Mouse (Mus musculus): ENCODE data around the gene 1500009L16Rik. TPM values are rescaled to one million over a fixed set of nuclear protein-coding genes. Genes with fewer than 3 reads are reported as not detected.
A peak's percentile ranks its signal among the peaks of the same experiment; 100 is the strongest.

Gene 1500009L16Rik
- polyA plus RNA-seq (2014; fragmentation: Nextera tagmentation; extraction: Ambion mirVana) = 32.1 and 35.3 TPM in 2 replicates

- peak; percentile 90 for DNase-seq
- peaks cover 4% of the 10 kb centered on the region; the same call in 1 of the 2 replicates for H3K4me1 ChIP-seq (ENCODE audit: insufficient read depth)
Measured at GRCm38 (mm10) chr10:83722579-83723031, at the start of gene 1500009L16Rik. Gene 1500009L16Rik, plus strand, starts transcription at chr10:83722865.

GRCm38 (mm10) chr10:83681334-83681733, 41.3 kb upstream of the 1500009L16Rik start:
- TF ChIP-seq CTCF (IDR thresholded peaks at IDR 0.05; ENCODE audit: low read depth) = no peak
- Histone ChIP-seq H3K4me1 (ENCODE audit: insufficient read depth) (no peaks in the 10 kb centered on the region), H3K4me2 (no peak overlapping the region), H3K9me3 (ENCODE audit: low read depth, low read length) (no peaks in the 10 kb centered on the region), H3K27ac (ENCODE audit: low read depth) (no peak overlapping the region), H3K27me3 (ENCODE audit: insufficient read depth, low read length) (no peaks in the 10 kb centered on the region), H3K4me3 (ENCODE audit: low read depth, low read length) (no peak overlapping the region), H3K36me3 (ENCODE audit: insufficient read depth) (no peaks in the 10 kb centered on the region), H3K9ac (no peak overlapping the region)
- ATAC-seq (ENCODE audit: insufficient read depth) (no peak), DNase-seq (no peak)
- WGBS = 77% methylated on average over 12 of the region's 12 CpGs

More at GRCm38 (mm10) chr10:83722579-83723031, at the start of gene 1500009L16Rik:
- TF ChIP-seq CTCF (IDR thresholded peaks at IDR 0.05; ENCODE audit: low read depth) = no peak
- ATAC-seq (ENCODE audit: insufficient read depth) = peak; percentile 98
- Histone ChIP-seq H3K9me3 (ENCODE audit: low read depth, low read length) (peaks cover 3% of the 10 kb centered on the region; the same call in 1 of the 2 replicates), H3K4me3 (ENCODE audit: low read depth, low read length) (peak within 1 kb of the TSS; percentile 64), H3K27me3 (ENCODE audit: insufficient read depth, low read length) (no peaks in the 10 kb centered on the region), H3K36me3 (ENCODE audit: insufficient read depth) (no peaks in the 10 kb centered on the region), H3K9ac (peak within 1 kb of the TSS; percentile 57), H3K4me2 (peak within 1 kb of the TSS; percentile 88), H3K27ac (ENCODE audit: low read depth) (peak within 1 kb of the TSS; percentile 24; the same call in 1 of the 2 replicates)
- 0% methylated on average over 36 of the region's 37 CpGs for WGBS

- Histone ChIP-seq H3K9me3 (ENCODE audit: low read depth, low read length) (no peaks in the 10 kb centered on the region), H3K4me3 (ENCODE audit: low read depth, low read length) (no peak overlapping the region), H3K27me3 (ENCODE audit: insufficient read depth, low read length) (no peaks in the 10 kb centered on the region), H3K4me1 (ENCODE audit: insufficient read depth) (no peaks in the 10 kb centered on the region), H3K36me3 (ENCODE audit: insufficient read depth) (no peaks in the 10 kb centered on the region), H3K4me2 (no peak overlapping the region), H3K27ac (ENCODE audit: low read depth) (no peak overlapping the region), H3K9ac (no peak overlapping the region)
- TF ChIP-seq CTCF (IDR thresholded peaks at IDR 0.05; ENCODE audit: low read depth) = peak; percentile 35; the same call in 1 of the 2 replicates
- DNase-seq = no peak
- no peak for ATAC-seq (ENCODE audit: insufficient read depth)
- WGBS = 95% methylated on average over 2 of the region's 2 CpGs
Measured at GRCm38 (mm10) chr10:83688215-83688614, 34.5 kb upstream of the 1500009L16Rik start.

GRCm38 (mm10) chr10:83692175-83692895, 30.3 kb upstream of the 1500009L16Rik start:
- WGBS = 66% methylated on average over 11 of the region's 11 CpGs
- Histone ChIP-seq H3K4me3 (ENCODE audit: low read depth, low read length) (no peak overlapping the region), H3K27me3 (ENCODE audit: insufficient read depth, low read length) (no peaks in the 10 kb centered on the region), H3K36me3 (ENCODE audit: insufficient read depth) (no peaks in the 10 kb centered on the region), H3K9me3 (ENCODE audit: low read depth, low read length) (no peaks in the 10 kb centered on the region), H3K27ac (ENCODE audit: low read depth) (no peak overlapping the region), H3K4me2 (no peak overlapping the region), H3K9ac (no peak overlapping the region), H3K4me1 (ENCODE audit: insufficient read depth) (no peaks in the 10 kb centered on the region)
- DNase-seq = no peak
- no peak for ATAC-seq (ENCODE audit: insufficient read depth)
- TF ChIP-seq CTCF (IDR thresholded peaks at IDR 0.05; ENCODE audit: low read depth) = no peak

GRCm38 (mm10) chr10:83696226-83696625, 26.4 kb upstream of the 1500009L16Rik start:
- Histone ChIP-seq H3K4me2 (no peak overlapping the region), H3K4me3 (ENCODE audit: low read depth, low read length) (no peak overlapping the region), H3K4me1 (ENCODE audit: insufficient read depth) (no peaks in the 10 kb centered on the region), H3K9ac (no peak overlapping the region), H3K27me3 (ENCODE audit: insufficient read depth, low read length) (no peaks in the 10 kb centered on the region), H3K9me3 (ENCODE audit: low read depth, low read length) (no peaks in the 10 kb centered on the region), H3K36me3 (ENCODE audit: insufficient read depth) (no peaks in the 10 kb centered on the region), H3K27ac (ENCODE audit: low read depth) (no peak overlapping the region)
- no peak for DNase-seq
- TF ChIP-seq CTCF (IDR thresholded peaks at IDR 0.05; ENCODE audit: low read depth) = no peak
- 73% methylated on average over 4 of the region's 4 CpGs for WGBS
- no peak for ATAC-seq (ENCODE audit: insufficient read depth)

- Histone ChIP-seq H3K4me3 (ENCODE audit: low read depth, low read length) (no peak overlapping the region), H3K27me3 (ENCODE audit: insufficient read depth, low read length) (no peaks in the 10 kb centered on the region), H3K36me3 (ENCODE audit: insufficient read depth) (no peaks in the 10 kb centered on the region), H3K9ac (no peak overlapping the region), H3K4me1 (ENCODE audit: insufficient read depth) (no peaks in the 10 kb centered on the region), H3K9me3 (ENCODE audit: low read depth, low read length) (no peaks in the 10 kb centered on the region), H3K4me2 (no peak overlapping the region), H3K27ac (ENCODE audit: low read depth) (no peak overlapping the region)
- ATAC-seq (ENCODE audit: insufficient read depth) (no peak), DNase-seq (no peak)
- WGBS = 85% methylated on average over 12 of the region's 12 CpGs
- TF ChIP-seq CTCF (IDR thresholded peaks at IDR 0.05; ENCODE audit: low read depth) = no peak
Measured at GRCm38 (mm10) chr10:83706628-83707027, 16.0 kb upstream of the 1500009L16Rik start.

- H3K27ac ChIP-seq (ENCODE audit: low read depth) = no peak overlapping the region
- 62% methylated on average over 3 of the region's 3 CpGs for WGBS
- no peak overlapping the region for H3K4me3 ChIP-seq (ENCODE audit: low read depth, low read length)
- no peak overlapping the region for H3K4me2 ChIP-seq
- H3K36me3 ChIP-seq (ENCODE audit: insufficient read depth) = no peaks in the 10 kb centered on the region
- H3K4me1 ChIP-seq (ENCODE audit: insufficient read depth) = no peaks in the 10 kb centered on the region
- H3K9me3 ChIP-seq (ENCODE audit: low read depth, low read length) = no peaks in the 10 kb centered on the region
- ATAC-seq (ENCODE audit: insufficient read depth) (no peak), DNase-seq (no peak)
- no peaks in the 10 kb centered on the region for H3K27me3 ChIP-seq (ENCODE audit: insufficient read depth, low read length)
- no peak overlapping the region for H3K9ac ChIP-seq
- no peak for TF ChIP-seq CTCF (IDR thresholded peaks at IDR 0.05; ENCODE audit: low read depth)
Measured at GRCm38 (mm10) chr10:83709920-83710319, 12.7 kb upstream of the 1500009L16Rik start.
